Mouse (Mus musculus) G1E (cell line): ENCODE data around the gene Cd81.

ENCODE experiments used
- CTCF ChIP-seq: IDR thresholded peaks from 2 replicates; pipeline ENCODE4 v1.5.1; 2012; ENCODE audit warnings: low read depth, low read length, inconsistent platforms, mixed read lengths
- GATA1 ChIP-seq: IDR thresholded peaks from 2 replicates; pipeline ENCODE4 v1.6.1; 2012; ENCODE audit warnings: borderline replicate concordance, low read length, inconsistent platforms, mixed read lengths
- GATA2 ChIP-seq: IDR thresholded peaks from 2 replicates; pipeline ENCODE4 v1.6.1; 2012; ENCODE audit warnings: low read depth, low read length, inconsistent platforms, borderline replicate concordance
- POLR2AphosphoS5 ChIP-seq: IDR thresholded peaks from 2 replicates; pipeline ENCODE4 v1.6.1; 2012; ENCODE audit warnings: low read depth, low read length, inconsistent platforms; ENCODE audit not compliant: insufficient replicate concordance
- TAL1 ChIP-seq: conservative IDR thresholded peaks from 2 replicates; pipeline ENCODE4 v1.6.1; 2012; ENCODE audit warnings: low read depth, low read length, inconsistent platforms, mixed read lengths

DNA sequence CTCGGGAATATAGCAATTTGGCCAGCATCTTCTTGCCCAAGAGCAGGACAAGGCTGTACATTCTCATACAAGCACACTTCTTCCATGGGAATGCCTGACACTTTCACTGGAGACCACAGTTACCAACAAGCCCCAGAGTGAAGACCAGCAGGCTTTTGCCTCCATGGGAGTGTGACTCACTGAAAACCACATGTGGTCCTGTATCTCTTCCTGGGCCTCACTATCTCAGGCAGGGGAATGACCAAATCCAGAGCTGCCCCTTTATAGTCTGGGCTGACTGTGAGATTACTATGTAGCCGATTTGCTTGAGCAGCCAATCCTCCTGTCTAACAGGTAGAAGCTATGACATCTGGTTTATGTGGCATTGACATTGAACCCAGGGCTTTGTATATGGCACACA, 31.2 kb downstream of the Cd81 start:
- no peak for TF ChIP-seq GATA2
- TF ChIP-seq POLR2AphosphoS5 = no peak
- no peak for TF ChIP-seq CTCF
- TF ChIP-seq TAL1 = no peak
- TF ChIP-seq GATA1 = no peak
